Mouse (Mus musculus) central nervous system, embryonic 11.5 days (tissue): ENCODE data around the gene Cd300ld. TPM values are rescaled to one million over a fixed set of nuclear protein-coding genes. Genes with fewer than 3 reads are reported as not detected.

ENCODE experiments used
- polyA plus RNA-seq: library from polyadenylated mRNA; depleted of rRNA; stranded (reverse); fragments of >200 nt; gene quantifications from 2 replicates; pipeline ENCODE4 v1.2.3, GENCODE M21; 2012; rRNA removed

The Cd300ld gene
- polyA plus RNA-seq, result 0.07 and 0.11 TPM in 2 replicates

DNA sequence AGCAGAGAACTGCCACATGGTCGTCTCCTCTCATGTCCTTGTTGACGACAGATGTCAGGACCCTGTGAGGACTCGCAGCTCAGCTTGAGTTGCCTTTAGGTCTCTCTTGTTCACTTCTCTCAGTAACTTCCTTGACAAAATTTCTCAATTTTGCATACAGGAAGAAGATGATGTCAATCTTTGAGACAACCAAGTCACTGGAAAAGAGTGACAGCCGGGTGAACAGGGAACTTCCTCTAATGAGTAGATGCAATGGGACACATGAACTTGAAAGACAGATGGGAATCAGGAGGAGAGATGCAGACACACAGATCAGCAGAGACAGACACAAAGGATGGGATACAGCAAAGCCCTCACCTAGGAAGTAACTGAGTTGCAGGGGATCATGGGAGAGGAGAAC lies at the start of gene Cd300ld:
Cd300ld (minus strand) TSS at position 130 of the 400 bp plus-strand sequence.

DNA sequence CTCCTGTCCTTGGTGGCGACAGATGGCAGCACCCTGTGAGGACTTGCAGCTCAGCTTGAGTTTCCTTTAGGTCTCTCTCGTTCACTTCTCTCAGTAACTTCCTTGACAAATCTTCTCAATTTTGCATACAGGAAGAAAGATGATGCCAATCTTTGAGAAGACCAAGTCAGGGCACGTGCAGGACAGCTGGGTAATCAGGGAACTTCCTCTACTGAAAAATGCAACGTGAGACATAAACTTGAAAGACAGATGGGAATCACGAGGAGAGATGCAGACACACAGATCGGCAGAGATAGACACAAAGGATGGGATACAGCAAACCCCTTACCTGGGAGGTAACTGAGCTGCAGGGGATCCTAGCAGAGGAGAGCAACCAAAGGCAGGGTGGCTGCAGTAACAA lies 47.9 kb upstream of the Cd300ld start, which contains the start of gene Cd300ld5:
Cd300ld5 (minus strand) TSS at position 101 of the 400 bp plus-strand sequence.

DNA sequence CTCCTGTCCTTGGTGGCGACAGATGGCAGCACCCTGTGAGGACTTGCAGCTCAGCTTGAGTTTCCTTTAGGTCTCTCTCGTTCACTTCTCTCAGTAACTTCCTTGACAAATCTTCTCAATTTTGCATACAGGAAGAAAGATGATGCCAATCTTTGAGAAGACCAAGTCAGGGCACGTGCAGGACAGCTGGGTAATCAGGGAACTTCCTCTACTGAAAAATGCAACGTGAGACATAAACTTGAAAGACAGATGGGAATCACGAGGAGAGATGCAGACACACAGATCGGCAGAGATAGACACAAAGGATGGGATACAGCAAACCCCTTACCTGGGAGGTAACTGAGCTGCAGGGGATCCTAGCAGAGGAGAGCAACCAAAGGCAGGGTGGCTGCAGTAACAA lies 37.2 kb upstream of the Cd300ld start, which contains the start of gene Cd300ld4:
Cd300ld4 (minus strand) TSS at position 101 of the 400 bp plus-strand sequence.

DNA sequence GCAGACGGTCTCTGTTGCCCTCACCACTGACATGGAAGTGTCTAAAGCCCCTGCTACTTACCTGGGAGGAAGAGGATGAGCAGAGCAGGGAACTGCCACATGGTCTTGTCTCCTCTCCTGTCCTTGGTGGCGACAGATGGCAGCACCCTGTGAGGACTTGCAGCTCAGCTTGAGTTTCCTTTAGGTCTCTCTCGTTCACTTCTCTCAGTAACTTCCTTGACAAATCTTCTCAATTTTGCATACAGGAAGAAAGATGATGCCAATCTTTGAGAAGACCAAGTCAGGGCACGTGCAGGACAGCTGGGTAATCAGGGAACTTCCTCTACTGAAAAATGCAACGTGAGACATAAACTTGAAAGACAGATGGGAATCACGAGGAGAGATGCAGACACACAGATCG lies 26.4 kb upstream of the Cd300ld start, which contains the start of gene Cd300ld2:
Cd300ld2 (minus strand) TSS at position 101 of the 400 bp plus-strand sequence.

DNA sequence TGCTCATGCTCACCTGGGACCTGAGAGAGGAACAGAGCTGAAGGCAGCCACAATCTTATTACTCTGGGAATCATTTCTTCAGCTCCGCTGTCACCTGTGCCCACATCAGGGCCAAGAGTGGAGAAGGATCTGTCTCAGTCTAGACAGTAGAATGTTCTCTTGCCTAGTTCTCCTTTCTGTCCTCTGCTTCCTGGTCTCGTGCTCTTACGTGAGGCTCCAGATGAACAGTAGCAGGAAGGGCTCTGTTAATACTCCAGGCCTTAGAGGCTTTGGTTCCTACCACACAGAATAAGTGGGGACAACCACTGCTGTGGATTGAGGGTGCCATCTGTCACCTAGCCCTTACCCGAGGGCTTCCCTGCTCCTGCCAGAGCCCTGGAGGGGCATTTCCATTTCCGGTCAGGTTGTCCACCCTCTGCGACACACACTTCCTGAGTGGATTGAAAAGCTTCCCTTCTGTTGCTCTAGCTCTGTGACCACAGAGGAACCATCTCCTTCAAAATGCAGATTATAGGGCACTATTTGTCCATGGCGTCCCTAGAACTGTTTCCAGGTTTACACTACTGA lies 11.8 kb upstream of the Cd300ld start, which contains the start of gene Cd300c2:
Cd300c2 (minus strand) TSS at position 407 of the 567 bp plus-strand sequence.

DNA sequence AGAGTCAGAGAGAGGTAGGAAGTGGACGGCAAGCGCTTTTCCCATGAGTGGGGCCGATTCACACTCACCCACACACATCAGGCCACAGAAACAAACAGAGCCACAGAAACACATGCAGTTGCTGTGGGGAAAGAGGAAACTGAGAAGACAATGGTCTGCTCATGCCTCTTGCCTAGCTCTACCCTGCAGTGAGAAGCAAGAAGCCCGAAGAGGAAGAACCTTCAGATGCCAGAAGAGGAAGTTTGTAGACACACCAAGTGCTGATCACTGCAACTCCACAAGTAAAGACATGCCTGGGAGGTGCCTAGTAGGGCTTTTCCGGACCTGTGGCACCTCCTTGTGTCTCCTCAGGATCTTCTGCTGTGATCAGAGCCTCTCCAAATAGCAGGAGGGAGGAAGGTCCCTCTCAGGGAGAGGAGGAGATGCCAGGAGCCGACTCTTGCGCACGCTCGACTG lies 20.9 kb downstream of the Cd300ld start, which contains the start of gene Cd300c:
Cd300c (minus strand) TSS at position 406 of the 456 bp plus-strand sequence.

DNA sequence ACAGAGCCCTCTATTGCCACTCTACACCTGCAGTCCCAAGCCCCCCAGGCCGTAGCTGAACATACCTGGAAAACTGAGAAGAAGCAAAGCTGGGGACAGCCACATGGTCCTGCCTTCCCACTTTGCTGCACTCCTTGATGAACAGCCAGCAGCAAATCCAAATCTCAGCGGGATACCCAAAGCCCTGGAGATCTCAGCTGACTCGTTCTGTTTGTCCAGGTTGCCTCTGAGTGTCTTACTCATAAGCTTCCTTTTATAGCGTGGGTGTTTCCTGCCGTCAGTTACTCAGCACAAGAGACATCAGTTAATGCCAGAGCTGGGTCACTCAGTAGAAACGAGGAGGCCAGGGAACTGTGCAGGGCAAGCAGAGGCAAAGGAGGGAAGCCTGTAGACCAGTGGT lies 55.6 kb downstream of the Cd300ld start, which contains the start of gene Cd300lb:
Cd300lb (minus strand) TSS at position 243 of the 400 bp plus-strand sequence.

Other genes with a start within 250 kb of the Cd300ld start
- gene Kif19a, start 224.5 kb downstream of the Cd300ld start, polyA plus RNA-seq, result 2.2 and 2.4 TPM in 2 replicates
- 38.5 and 71.8 TPM in 2 replicates for gene Btbd17, start 194.0 kb downstream of the Cd300ld start, polyA plus RNA-seq
- gene Gpr142, start 191.0 kb downstream of the Cd300ld start, polyA plus RNA-seq, result 0.06 and 0.14 TPM in 2 replicates
- gene Gprc5c, start 138.8 kb downstream of the Cd300ld start, polyA plus RNA-seq, result 6.5 and 21.2 TPM in 2 replicates
- gene Cd300a, start 99.9 kb downstream of the Cd300ld start, polyA plus RNA-seq, result 0.88 and 1.5 TPM in 2 replicates
- 0.05 and 0.15 TPM in 2 replicates for gene Cd300lb, start 55.5 kb downstream of the Cd300ld start, polyA plus RNA-seq
- 0.08 TPM in 1 of 2 replicates, not detected in the other for gene Cd300c, start 20.8 kb downstream of the Cd300ld start, polyA plus RNA-seq
- 1.3 and 1.6 TPM in 2 replicates for gene Cd300c2, start 12.0 kb upstream of the Cd300ld start, polyA plus RNA-seq
- not detected in 2 replicates for gene Cd300ld2, start 26.3 kb upstream of the Cd300ld start, polyA plus RNA-seq
- 0.16 TPM in 1 of 2 replicates, not detected in the other for gene Cd300ld4, start 37.1 kb upstream of the Cd300ld start, polyA plus RNA-seq
- 0.23 TPM in 1 of 2 replicates, not detected in the other for gene Cd300ld5, start 47.8 kb upstream of the Cd300ld start, polyA plus RNA-seq
- 0.23 and 0.45 TPM in 2 replicates for gene Cd300ld3, start 58.5 kb upstream of the Cd300ld start, polyA plus RNA-seq
- gene Cd300e, start 72.3 kb upstream of the Cd300ld start, polyA plus RNA-seq, result 0.02 and 0.04 TPM in 2 replicates
- 1.4 and 2.0 TPM in 2 replicates for gene Rab37, start 101.5 kb upstream of the Cd300ld start, polyA plus RNA-seq
- gene Cd300lf, start 144.1 kb upstream of the Cd300ld start, polyA plus RNA-seq, result 0.20 and 0.29 TPM in 2 replicates
- gene Slc9a3r1, start 173.4 kb upstream of the Cd300ld start, polyA plus RNA-seq, result 28.0 and 39.8 TPM in 2 replicates
- 3.5 and 5.0 TPM in 2 replicates for gene Tmem104, start 197.6 kb upstream of the Cd300ld start, polyA plus RNA-seq
- gene Nat9, start 197.9 kb upstream of the Cd300ld start, polyA plus RNA-seq, result 20.7 and 23.2 TPM in 2 replicates